Mouse (Mus musculus) pancreas, adult 10 weeks (tissue): Measurements from ENCODE around the gene Nt5c2. TPM values are rescaled to one million over a fixed set of nuclear protein-coding genes. Genes with fewer than 3 reads are reported as not detected.

Source experiments
- polyA plus RNA-seq: library from polyadenylated mRNA; stranded (reverse); fragments of 350-450 nt; fragmentation: Illumina TruSeq; extraction: RNeasy Lipid Tissue Mini Kit (QIAGEN cat#74804); gene quantifications from one replicate; pipeline ENCODE4 v1.2.3, GENCODE M21; 2015; ENCODE audit warnings: low read depth, low replicate concordance; ENCODE audit not compliant: insufficient read depth

The Nt5c2 gene
- polyA plus RNA-seq: 4.4 TPM

GRCm38 (mm10) chr19:47014447-47015381 is at the start of gene Nt5c2, which contains the start of gene Ina:
Gene Nt5c2 (minus strand): TSS chr19:47015153.
Gene Ina (plus strand): TSS chr19:47014698.

GRCm38 (mm10) chr19:47050271-47051032 is 35.5 kb upstream of the Nt5c2 start, which contains the start of gene Pcgf6:
Gene Pcgf6 (minus strand): TSS chr19:47050906.

Other genes starting within 250 kb of the Nt5c2 start
- gene Ina, start 455 bp downstream of the Nt5c2 start, polyA plus RNA-seq: 0.81 TPM
- gene Pcgf6, start 35.8 kb upstream of the Nt5c2 start, polyA plus RNA-seq: 3.1 TPM
- gene Taf5, start 52.6 kb upstream of the Nt5c2 start, polyA plus RNA-seq: 1.1 TPM
- 108 TPM for gene Usmg5, start 75.5 kb upstream of the Nt5c2 start, polyA plus RNA-seq
- 4.7 TPM for gene Pdcd11, start 75.6 kb upstream of the Nt5c2 start, polyA plus RNA-seq
- 2.0 TPM for gene Calhm2, start 123.1 kb upstream of the Nt5c2 start, polyA plus RNA-seq
- gene Calhm1, start 129.1 kb upstream of the Nt5c2 start, polyA plus RNA-seq: not detected
- gene Calhm3, start 142.6 kb upstream of the Nt5c2 start, polyA plus RNA-seq: not detected
- 1.7 TPM for gene Neurl1a, start 163.7 kb upstream of the Nt5c2 start, polyA plus RNA-seq